ENCODE assay signal across 13 mouse cellular contexts in genomic region chr11:113539079-113539478, GRCm38 (mm10).
DNase-seq lines count a peak whose midpoint lies in the region; ATAC-seq and TF ChIP-seq lines count a peak whose summit lies in the region.
"Had no signal": no experiment of that assay in that cellular context is flagged by ENCODE, and none has a peak within 500 bp of the region (broad histone marks: within the 10 kb centered on the region; RNA-seq: fewer than 3 reads in every experiment).

No protein-coding gene starts in this region.

- H3K27ac ChIP-seq in midbrain, embryonic 12.5 days (replicated peaks), result 0 out of 2 replicates have a peak overlapping the region, but pooled peaks have one; percentile 61
- no peak overlapping the region for H3K27ac ChIP-seq in midbrain, embryonic 10.5 days (replicated peaks)
- H3K27ac ChIP-seq in forebrain, embryonic 14.5 days (ENCODE audit: low read depth, low read length), result peak overlapping the region; percentile 88
- H3K27ac ChIP-seq in hindbrain, embryonic 15.5 days (replicated peaks), result peak overlapping the region; percentile 67
- peak overlapping the region; percentile 75 for H3K27ac ChIP-seq in neural tube, embryonic 13.5 days (replicated peaks)
- H3K27ac ChIP-seq in lung, postnatal 0 days (ENCODE audit: low read length), result no peak overlapping the region

- no peak overlapping the region for H3K4me2 ChIP-seq in midbrain, embryonic 12.5 days (replicated peaks)
- no peak overlapping the region for H3K4me2 ChIP-seq in forebrain, embryonic 14.5 days (ENCODE audit: low read length)
- H3K4me2 ChIP-seq in hindbrain, embryonic 15.5 days, result no peak overlapping the region
- H3K4me2 ChIP-seq in neural tube, embryonic 13.5 days, result no peak overlapping the region; the same call in 1 of the 2 replicates
- H3K4me2 ChIP-seq in lung, postnatal 0 days (replicated peaks; ENCODE audit: low read depth, low read length), result no peak overlapping the region
- H3K4me2 ChIP-seq: liver, embryonic 11.5 days had no signal

- no peak overlapping the region for H3K4me3 ChIP-seq in midbrain, embryonic 12.5 days
- H3K4me3 ChIP-seq in midbrain, embryonic 10.5 days, result no peak overlapping the region
- no peak overlapping the region for H3K4me3 ChIP-seq in forebrain, embryonic 14.5 days (ENCODE audit: low read depth, low read length)
- H3K4me3 ChIP-seq in hindbrain, embryonic 15.5 days, result no peak overlapping the region
- H3K4me3 ChIP-seq in neural tube, embryonic 13.5 days, result no peak overlapping the region
- no peak overlapping the region for H3K4me3 ChIP-seq in lung, postnatal 0 days (ENCODE audit: low read depth, low read length)

- no peaks in the 10 kb centered on the region for H3K9me3 ChIP-seq in midbrain, embryonic 12.5 days
- H3K9me3 ChIP-seq in midbrain, embryonic 10.5 days (replicated peaks), result no peaks in the 10 kb centered on the region
- H3K9me3 ChIP-seq in forebrain, embryonic 14.5 days (replicated peaks; ENCODE audit: control insufficient read depth, low read length), result no peaks in the 10 kb centered on the region
- H3K9me3 ChIP-seq in hindbrain, embryonic 15.5 days, result no peaks in the 10 kb centered on the region
- peaks cover 11% of the 10 kb centered on the region; the same call in 1 of the 2 replicates for H3K9me3 ChIP-seq in neural tube, embryonic 13.5 days
- H3K9me3 ChIP-seq in lung, postnatal 0 days (ENCODE audit: low read length), result no peaks in the 10 kb centered on the region

- no peak for TF ChIP-seq CTCF in lung, postnatal 0 days (IDR thresholded peaks at IDR 0.05)

- no peaks in the 10 kb centered on the region for H3K27me3 ChIP-seq in midbrain, embryonic 12.5 days
- no peaks in the 10 kb centered on the region for H3K27me3 ChIP-seq in midbrain, embryonic 10.5 days (ENCODE audit: low read depth, poor library complexity, severe bottlenecking)
- no peaks in the 10 kb centered on the region for H3K27me3 ChIP-seq in forebrain, embryonic 14.5 days (replicated peaks; ENCODE audit: control insufficient read depth, insufficient read depth, low read length)
- no peaks in the 10 kb centered on the region for H3K27me3 ChIP-seq in hindbrain, embryonic 15.5 days
- H3K27me3 ChIP-seq in neural tube, embryonic 13.5 days, result no peaks in the 10 kb centered on the region
- no peaks in the 10 kb centered on the region for H3K27me3 ChIP-seq in lung, postnatal 0 days (replicated peaks; ENCODE audit: insufficient read depth, low read length)
- H3K27me3 ChIP-seq: Patski had no signal

- intact Hi-C loops in left cerebral cortex, postnatal 25 days (cut with DNase I), result no loop called here

- H3K9ac ChIP-seq in midbrain, embryonic 12.5 days (replicated peaks), result no peak overlapping the region
- no peak overlapping the region for H3K9ac ChIP-seq in forebrain, embryonic 14.5 days (ENCODE audit: low read length)
- H3K9ac ChIP-seq in hindbrain, embryonic 15.5 days, result no peak overlapping the region
- no peak overlapping the region for H3K9ac ChIP-seq in neural tube, embryonic 13.5 days
- no peak overlapping the region for H3K9ac ChIP-seq in lung, postnatal 0 days (replicated peaks; ENCODE audit: low read depth)

- WGBS in midbrain, embryonic 12.5 days, result 57% methylated on average over 6 of the region's 6 CpGs
- WGBS in midbrain, embryonic 10.5 days, result 88% methylated on average over 6 of the region's 6 CpGs
- 34% methylated on average over 6 of the region's 6 CpGs for WGBS in forebrain, embryonic 14.5 days
- 36% methylated on average over 6 of the region's 6 CpGs for WGBS in hindbrain, embryonic 15.5 days
- WGBS in neural tube, embryonic 13.5 days, result 26% methylated on average over 6 of the region's 6 CpGs
- WGBS in lung, postnatal 0 days, result 62% methylated on average over 6 of the region's 6 CpGs

- DNase-seq in midbrain, embryonic 10.5 days (ENCODE audit: low spot score), result no peak
- no peak for DNase-seq in forebrain, embryonic 14.5 days (ENCODE audit: low spot score)
- no peak for DNase-seq in urinary bladder, postnatal 25 days (ENCODE audit: low spot score)
- DNase-seq in lung, postnatal 0 days (ENCODE audit: low spot score), result no peak
- DNase-seq in left cerebral cortex, postnatal 25 days (ENCODE audit: low spot score in 2 of 2), result no peak
- DNase-seq: B cell, adult 2 months; kidney, adult 18-20 months; kidney, postnatal 14 days had no signal

- TF ChIP-seq EP300 in lung, postnatal 0 days (IDR thresholded peaks at IDR 0.05), result no peak

- H3K36me3 ChIP-seq in midbrain, embryonic 12.5 days, result 0 out of 2 replicates have a peak, but pooled peaks cover 3% of the 10 kb centered on the region
- H3K36me3 ChIP-seq in midbrain, embryonic 10.5 days, result no peaks in the 10 kb centered on the region
- H3K36me3 ChIP-seq in forebrain, embryonic 14.5 days (ENCODE audit: control insufficient read depth, insufficient read depth, low read length), result no peaks in the 10 kb centered on the region
- H3K36me3 ChIP-seq in hindbrain, embryonic 15.5 days, result no peaks in the 10 kb centered on the region
- H3K36me3 ChIP-seq in neural tube, embryonic 13.5 days, result no peaks in the 10 kb centered on the region
- no peaks in the 10 kb centered on the region for H3K36me3 ChIP-seq in lung, postnatal 0 days (ENCODE audit: insufficient read depth, low read length)

- peaks cover 4% of the 10 kb centered on the region; the same call in 1 of the 2 replicates for H3K4me1 ChIP-seq in midbrain, embryonic 12.5 days
- H3K4me1 ChIP-seq in midbrain, embryonic 10.5 days, result peaks cover 5% of the 10 kb centered on the region; the same call in 1 of the 2 replicates
- peaks cover 1% of the 10 kb centered on the region; the same call in 1 of the 2 replicates for H3K4me1 ChIP-seq in forebrain, embryonic 14.5 days (ENCODE audit: control insufficient read depth, insufficient read depth, low read length)
- H3K4me1 ChIP-seq in hindbrain, embryonic 15.5 days (replicated peaks), result peaks cover 7% of the 10 kb centered on the region
- peaks cover 21% of the 10 kb centered on the region for H3K4me1 ChIP-seq in neural tube, embryonic 13.5 days (replicated peaks)
- H3K4me1 ChIP-seq in lung, postnatal 0 days (ENCODE audit: insufficient read depth, low read depth, low read length), result 0 out of 2 replicates have a peak, but pooled peaks cover 4% of the 10 kb centered on the region

- ATAC-seq in midbrain, embryonic 12.5 days (ENCODE audit: low FRiP score, low read depth), result no peak
- peak; percentile 72 for ATAC-seq in forebrain, embryonic 14.5 days
- ATAC-seq in hindbrain, embryonic 15.5 days (ENCODE audit: low FRiP score, low read depth), result peak; percentile 17
- ATAC-seq in neural tube, embryonic 13.5 days (ENCODE audit: low read depth), result peak; percentile 57
- ATAC-seq in lung, postnatal 0 days, result no peak
- ATAC-seq: Patski had no signal

Comparison
In these comparisons a context has a peak if more than half of its experiments do, and no peak if none do; other contexts are left out.
1. H3K27ac ChIP-seq: peak in midbrain, embryonic 12.5 days (single experiment), forebrain, embryonic 14.5 days (single experiment), hindbrain, embryonic 15.5 days (single experiment) and neural tube, embryonic 13.5 days (single experiment); none in midbrain, embryonic 10.5 days (single experiment) and lung, postnatal 0 days (single experiment).
2. ATAC-seq: peak in forebrain, embryonic 14.5 days (single experiment), hindbrain, embryonic 15.5 days (single experiment) and neural tube, embryonic 13.5 days (single experiment); none in midbrain, embryonic 12.5 days (single experiment) and lung, postnatal 0 days (single experiment).